Mouse (Mus musculus) lung, postnatal 0 days (tissue): ENCODE data around the gene Rhbdf2. TPM values are rescaled to one million over a fixed set of nuclear protein-coding genes. Genes with fewer than 3 reads are reported as not detected.
A peak's percentile ranks its signal among the peaks of the same experiment; 100 is the strongest.

Experiments
- ATAC-seq: fragments of 200-750 bp; cut with Nextera tagmentation; 2 replicates; pipeline ENCODE4 v1.8.0; 2017; ENCODE audit warnings: moderate library complexity
- DNase-seq: peaks from one replicate; pipeline ENCODE4 v3.0.0-alpha.2; 2016; ENCODE audit warnings: low spot score
- H3K27ac ChIP-seq: fragments of 300-500 bp; sonication (generic); 2 replicates; pipeline ENCODE4 v1.5.1; 2014; ENCODE audit warnings: antibody characterized with exemption, mild to moderate bottlenecking, low read length, mixed read lengths
- H3K27me3 ChIP-seq: fragments of 300-500 bp; sonication (generic); replicated peaks from 2 replicates; pipeline ENCODE4 v1.6.1; 2014; ENCODE audit warnings: low read length, mixed read lengths; ENCODE audit not compliant: insufficient read depth
- H3K36me3 ChIP-seq: fragments of 300-500 bp; sonication (generic); 2 replicates; pipeline ENCODE4 v1.6.1; 2014; ENCODE audit warnings: low read length, mixed read lengths; ENCODE audit not compliant: insufficient read depth
- H3K4me1 ChIP-seq: fragments of 300-500 bp; sonication (generic); 2 replicates; pipeline ENCODE4 v1.6.1; 2014; ENCODE audit warnings: antibody characterized with exemption, low read depth, low read length, mixed read lengths; ENCODE audit not compliant: insufficient read depth
- H3K4me2 ChIP-seq: fragments of 300-500 bp; sonication (generic); replicated peaks from 2 replicates; pipeline ENCODE4 v1.6.1; 2014; ENCODE audit warnings: low read depth, mild to moderate bottlenecking, low read length, moderate library complexity, mixed read lengths
- H3K4me3 ChIP-seq: fragments of 300-500 bp; sonication (generic); 2 replicates; pipeline ENCODE4 v1.5.1; 2014; ENCODE audit warnings: low read depth, low read length
- H3K9ac ChIP-seq: fragments of 300-500 bp; sonication (generic); replicated peaks from 2 replicates; pipeline ENCODE4 v1.6.1; 2014; ENCODE audit warnings: low read depth, mild to moderate bottlenecking
- H3K9me3 ChIP-seq: fragments of 300-500 bp; sonication (generic); 2 replicates; pipeline ENCODE4 v1.6.1; 2016; ENCODE audit warnings: low read length, mixed read lengths
- CTCF ChIP-seq: IDR thresholded peaks from 2 replicates; pipeline ENCODE4 v1.5.1; 2016; ENCODE audit warnings: antibody characterized with exemption, mild to moderate bottlenecking
- EP300 ChIP-seq: IDR thresholded peaks from 2 replicates; pipeline ENCODE4 v1.6.1; 2016; ENCODE audit warnings: antibody characterized with exemption, mild to moderate bottlenecking, control low read depth
- WGBS: fragments of 180-500 bp; shearing (Covaris S2); extraction: QIAGEN DNeasy Blood & Tissue Kit; methylation state at CpG from one replicate; pipeline ENCODE4 v1.1.7; 2014; 5-methylcytosine and 5-hydroxymethylcytosine counted together
- polyA plus RNA-seq: library from polyadenylated mRNA; unstranded; fragments of >200 nt; fragmentation: Nextera tagmentation; extraction: Ambion mirVana; gene quantifications from 2 replicates; pipeline ENCODE4 v1.2.1, GENCODE M21; 2015

Gene Rhbdf2
- polyA plus RNA-seq, 1 experiment from 2014 or later = 23.5 TPM

- WGBS = 30% methylated on average over 12 of the region's 12 CpGs
- ATAC-seq = no peak
- H3K4me2 ChIP-seq = no peak overlapping the region
- DNase-seq = peak; percentile 82
- no peak overlapping the region for H3K27ac ChIP-seq
- H3K4me1 ChIP-seq = peaks cover 23% of the 10 kb centered on the region
- no peak overlapping the region for H3K4me3 ChIP-seq
- H3K36me3 ChIP-seq = no peaks in the 10 kb centered on the region
- no peaks in the 10 kb centered on the region for H3K9me3 ChIP-seq
- TF ChIP-seq CTCF = peak; percentile 86
- no peak for TF ChIP-seq EP300
- no peak overlapping the region for H3K9ac ChIP-seq
- no peaks in the 10 kb centered on the region for H3K27me3 ChIP-seq
These were observed 72.5 kb downstream of the Rhbdf2 start for GRCm38 (mm10) chr11:116554171-116554878.

GRCm38 (mm10) chr11:116552194-116552593 is 74.6 kb downstream of the Rhbdf2 start:
- no peak for DNase-seq
- Histone ChIP-seq H3K27me3 (no peaks in the 10 kb centered on the region), H3K9me3 (no peaks in the 10 kb centered on the region), H3K4me1 (peaks cover 26% of the 10 kb centered on the region), H3K9ac (0 out of 2 replicates have a peak overlapping the region, but pooled peaks have one; percentile 5), H3K36me3 (no peaks in the 10 kb centered on the region), H3K4me2 (no peak overlapping the region), H3K27ac (no peak overlapping the region), H3K4me3 (no peak overlapping the region)
- TF ChIP-seq EP300 = no peak
- no peak for TF ChIP-seq CTCF
- 77% methylated on average over 1 of the region's 1 CpGs for WGBS
- no peak for ATAC-seq

GRCm38 (mm10) chr11:116550748-116551147 is 76.1 kb downstream of the Rhbdf2 start:
- H3K4me3 ChIP-seq = no peak overlapping the region
- peaks cover 26% of the 10 kb centered on the region for H3K4me1 ChIP-seq
- no peak overlapping the region for H3K9ac ChIP-seq
- H3K4me2 ChIP-seq = no peak overlapping the region
- TF ChIP-seq EP300 (0 out of 2 replicates have a peak, but pooled peaks have one; percentile 24), CTCF (no peak)
- H3K27ac ChIP-seq = peak overlapping the region; percentile 69
- H3K36me3 ChIP-seq = peaks cover 8% of the 10 kb centered on the region
- no peaks in the 10 kb centered on the region for H3K27me3 ChIP-seq
- DNase-seq = peak; percentile 31
- H3K9me3 ChIP-seq = no peaks in the 10 kb centered on the region
- ATAC-seq = peak; percentile 61
- WGBS = 27% methylated on average over 7 of the region's 7 CpGs

- no peak overlapping the region for H3K4me3 ChIP-seq
- H3K36me3 ChIP-seq = peaks cover 19% of the 10 kb centered on the region
- 75% methylated on average over 11 of the region's 11 CpGs for WGBS
- no peak overlapping the region for H3K27ac ChIP-seq
- H3K9ac ChIP-seq = no peak overlapping the region
- no peaks in the 10 kb centered on the region for H3K9me3 ChIP-seq
- H3K27me3 ChIP-seq = no peaks in the 10 kb centered on the region
- no peak for DNase-seq
- H3K4me2 ChIP-seq = no peak overlapping the region
- TF ChIP-seq CTCF (no peak), EP300 (no peak)
- peaks cover 26% of the 10 kb centered on the region for H3K4me1 ChIP-seq
- peak; percentile 56 for ATAC-seq
These were observed 77.4 kb downstream of the Rhbdf2 start for GRCm38 (mm10) chr11:116549273-116550038.

GRCm38 (mm10) chr11:116548780-116549179 is 78.0 kb downstream of the Rhbdf2 start:
- DNase-seq (no peak), ATAC-seq (no peak)
- TF ChIP-seq CTCF (no peak), EP300 (no peak)
- WGBS = 94% methylated on average over 9 of the region's 9 CpGs
- no peak overlapping the region for H3K27ac ChIP-seq
- no peaks in the 10 kb centered on the region for H3K9me3 ChIP-seq
- H3K4me3 ChIP-seq = no peak overlapping the region
- H3K36me3 ChIP-seq = peaks cover 20% of the 10 kb centered on the region
- H3K27me3 ChIP-seq = no peaks in the 10 kb centered on the region
- H3K9ac ChIP-seq = no peak overlapping the region
- H3K4me1 ChIP-seq = peaks cover 26% of the 10 kb centered on the region
- H3K4me2 ChIP-seq = no peak overlapping the region

Other genes with a start within 250 kb of the Rhbdf2 start
- 1.4 and 1.8 TPM in 2 replicates for gene Rnf157, start 214.0 kb downstream of the Rhbdf2 start, polyA plus RNA-seq
- gene Ubald2, start 192.9 kb downstream of the Rhbdf2 start, polyA plus RNA-seq = 50.4 and 56.6 TPM in 2 replicates
- 0.05 and 0.06 TPM in 2 replicates for gene Qrich2, start 160.8 kb downstream of the Rhbdf2 start, polyA plus RNA-seq
- gene Prpsap1, start 132.8 kb downstream of the Rhbdf2 start, polyA plus RNA-seq = 89.5 and 97.7 TPM in 2 replicates
- 38.6 and 56.3 TPM in 2 replicates for gene Sphk1, start 96.1 kb downstream of the Rhbdf2 start, polyA plus RNA-seq
- gene Ube2o, start 45.6 kb downstream of the Rhbdf2 start, polyA plus RNA-seq = 9.1 and 9.8 TPM in 2 replicates
- gene Aanat, start 40.6 kb downstream of the Rhbdf2 start, polyA plus RNA-seq = 0.26 TPM in 1 of 2 replicates, not detected in the other
- gene Prcd, start 26.5 kb upstream of the Rhbdf2 start, polyA plus RNA-seq = 10.9 and 16.4 TPM in 2 replicates
- 27.3 and 32.0 TPM in 2 replicates for gene Cygb, start 27.3 kb upstream of the Rhbdf2 start, polyA plus RNA-seq
- gene St6galnac1, start 148.5 kb upstream of the Rhbdf2 start, polyA plus RNA-seq = not detected in 2 replicates
- 34.6 and 38.7 TPM in 2 replicates for gene Mxra7, start 201.0 kb upstream of the Rhbdf2 start, polyA plus RNA-seq
- 62.3 and 65.2 TPM in 2 replicates for gene Mettl23, start 216.3 kb upstream of the Rhbdf2 start, polyA plus RNA-seq
- 37.0 and 37.8 TPM in 2 replicates for gene Jmjd6, start 216.4 kb upstream of the Rhbdf2 start, polyA plus RNA-seq
- 37.9 and 44.7 TPM in 2 replicates for gene Mfsd11, start 225.4 kb upstream of the Rhbdf2 start, polyA plus RNA-seq
- gene Srsf2, start 226.1 kb upstream of the Rhbdf2 start, polyA plus RNA-seq = 419 and 421 TPM in 2 replicates